Comparison of ENCODE assay signal across 17 mouse cellular contexts in genomic region chr2:149724279-149724678, GRCm38 (mm10).
DNase-seq lines count a peak whose midpoint lies in the region; ATAC-seq and TF ChIP-seq lines count a peak whose summit lies in the region.
"Had no signal": no experiment of that assay in that cellular context is flagged by ENCODE, and none has a peak within 500 bp of the region (broad histone marks: within the 10 kb centered on the region; RNA-seq: fewer than 3 reads in every experiment).

No protein-coding gene starts in this region.

- peak; percentile 48; the same call in 1 of the 2 replicates for ATAC-seq in hindbrain, embryonic 11.5 days (ENCODE audit: low FRiP score)
- no peak for ATAC-seq in hindbrain, postnatal 0 days
- ATAC-seq in midbrain, embryonic 11.5 days (ENCODE audit: low FRiP score): peak; percentile 73
- no peak for ATAC-seq in midbrain, embryonic 14.5 days (ENCODE audit: low FRiP score, low TSS enrichment)
- no peak for ATAC-seq in intestine, postnatal 0 days
- ATAC-seq: intestine, embryonic 15.5 days had no signal

- no peaks in the 10 kb centered on the region for H3K36me3 ChIP-seq in hindbrain, embryonic 11.5 days (ENCODE audit: control insufficient read depth, insufficient read depth, low read length)
- H3K36me3 ChIP-seq in hindbrain, postnatal 0 days (ENCODE audit: insufficient read depth, low read length): no peaks in the 10 kb centered on the region
- no peaks in the 10 kb centered on the region for H3K36me3 ChIP-seq in midbrain, embryonic 11.5 days (ENCODE audit: control insufficient read depth, insufficient read depth, low read length)
- H3K36me3 ChIP-seq in midbrain, embryonic 14.5 days (ENCODE audit: control insufficient read depth, insufficient read depth, low read length): no peaks in the 10 kb centered on the region
- H3K36me3 ChIP-seq in intestine, postnatal 0 days (ENCODE audit: control insufficient read depth, insufficient read depth): no peaks in the 10 kb centered on the region
- H3K36me3 ChIP-seq: intestine, embryonic 15.5 days; limb, embryonic 12.5 days; neural tube, embryonic 13.5 days; stomach, embryonic 15.5 days had no signal

- H3K9me3 ChIP-seq in hindbrain, embryonic 11.5 days (ENCODE audit: control insufficient read depth, low read length): no peaks in the 10 kb centered on the region
- no peaks in the 10 kb centered on the region for H3K9me3 ChIP-seq in hindbrain, postnatal 0 days (ENCODE audit: low read length)
- H3K9me3 ChIP-seq in midbrain, embryonic 11.5 days (ENCODE audit: control insufficient read depth, low read length): no peaks in the 10 kb centered on the region
- no peaks in the 10 kb centered on the region for H3K9me3 ChIP-seq in midbrain, embryonic 14.5 days (ENCODE audit: control insufficient read depth, low read length)
- no peaks in the 10 kb centered on the region for H3K9me3 ChIP-seq in intestine, postnatal 0 days (ENCODE audit: control insufficient read depth)
- H3K9me3 ChIP-seq: intestine, embryonic 15.5 days; limb, embryonic 12.5 days; neural tube, embryonic 13.5 days; stomach, embryonic 15.5 days had no signal

- no peak overlapping the region for H3K4me3 ChIP-seq in hindbrain, embryonic 11.5 days (ENCODE audit: low read depth, low read length)
- H3K4me3 ChIP-seq in hindbrain, postnatal 0 days (ENCODE audit: low read length): no peak overlapping the region
- H3K4me3 ChIP-seq in midbrain, embryonic 11.5 days (ENCODE audit: low read depth, low read length): no peak overlapping the region
- H3K4me3 ChIP-seq in midbrain, embryonic 14.5 days (replicated peaks; ENCODE audit: low read depth, low read length): no peak overlapping the region
- no peak overlapping the region for H3K4me3 ChIP-seq in intestine, postnatal 0 days (ENCODE audit: low read depth, low read length)
- H3K4me3 ChIP-seq: erythroblast, embryonic 14.5 days; intestine, embryonic 15.5 days; limb, embryonic 12.5 days; neural tube, embryonic 13.5 days; stomach, embryonic 15.5 days had no signal

- no peak overlapping the region for H3K9ac ChIP-seq in hindbrain, embryonic 11.5 days (ENCODE audit: low read depth, low read length)
- H3K9ac ChIP-seq in hindbrain, postnatal 0 days (replicated peaks; ENCODE audit: low read length): no peak overlapping the region
- no peak overlapping the region for H3K9ac ChIP-seq in midbrain, embryonic 11.5 days (ENCODE audit: low read length)
- no peak overlapping the region for H3K9ac ChIP-seq in midbrain, embryonic 14.5 days (replicated peaks; ENCODE audit: low read length)
- no peak overlapping the region for H3K9ac ChIP-seq in intestine, postnatal 0 days (ENCODE audit: low read depth, low read length)
- H3K9ac ChIP-seq: intestine, embryonic 15.5 days; limb, embryonic 12.5 days; liver, embryonic 14.5 days; neural tube, embryonic 13.5 days; stomach, embryonic 15.5 days had no signal

- DNase-seq in hindbrain, embryonic 11.5 days (ENCODE audit: low spot score): peak; percentile 5
- no peak for DNase-seq in hindbrain, postnatal 0 days (ENCODE audit: low spot score)
- DNase-seq in midbrain, embryonic 11.5 days (ENCODE audit: low spot score, missing footprints): no peak
- no peak for DNase-seq in midbrain, embryonic 14.5 days
- DNase-seq in R1 (ENCODE audit: low read depth, low spot score): peak; percentile 27
- peak; percentile 0 for DNase-seq in forelimb bud, embryonic 11.5 days (ENCODE audit: low read depth, low spot score)
- DNase-seq: adrenal gland, adult 2 months; cerebellum, adult 11 months; gastrocnemius, postnatal 10 days; layer of hippocampus, postnatal 36 days had no signal

- H3K4me2 ChIP-seq in hindbrain, embryonic 11.5 days (replicated peaks; ENCODE audit: low read depth, low read length): no peak overlapping the region
- H3K4me2 ChIP-seq in hindbrain, postnatal 0 days (ENCODE audit: low read depth, low read length): no peak overlapping the region
- H3K4me2 ChIP-seq in midbrain, embryonic 11.5 days: no peak overlapping the region
- no peak overlapping the region for H3K4me2 ChIP-seq in midbrain, embryonic 14.5 days (ENCODE audit: low read length)
- H3K4me2 ChIP-seq in intestine, postnatal 0 days (replicated peaks; ENCODE audit: low read depth): no peak overlapping the region
- H3K4me2 ChIP-seq: intestine, embryonic 15.5 days; limb, embryonic 12.5 days; neural tube, embryonic 13.5 days; stomach, embryonic 15.5 days had no signal

- 27% methylated on average over 7 of the region's 7 CpGs for WGBS in hindbrain, embryonic 11.5 days
- 25% methylated on average over 7 of the region's 7 CpGs for WGBS in hindbrain, postnatal 0 days
- 19% methylated on average over 7 of the region's 7 CpGs for WGBS in midbrain, embryonic 11.5 days
- WGBS in midbrain, embryonic 14.5 days: 17% methylated on average over 7 of the region's 7 CpGs
- WGBS in intestine, postnatal 0 days: 31% methylated on average over 7 of the region's 7 CpGs

- TF ChIP-seq CTCF in hindbrain, postnatal 0 days (IDR thresholded peaks at IDR 0.05; ENCODE audit: low read depth): no peak
- TF ChIP-seq CTCF in intestine, postnatal 0 days (IDR thresholded peaks at IDR 0.05; ENCODE audit: low read depth): no peak

- H3K4me1 ChIP-seq in hindbrain, embryonic 11.5 days (replicated peaks; ENCODE audit: control insufficient read depth, insufficient read depth, low read length): no peaks in the 10 kb centered on the region
- H3K4me1 ChIP-seq in hindbrain, postnatal 0 days (ENCODE audit: insufficient read depth, low read length): no peaks in the 10 kb centered on the region
- no peaks in the 10 kb centered on the region for H3K4me1 ChIP-seq in midbrain, embryonic 11.5 days (ENCODE audit: control insufficient read depth, insufficient read depth, low read length)
- H3K4me1 ChIP-seq in midbrain, embryonic 14.5 days (ENCODE audit: control insufficient read depth, insufficient read depth, low read length): no peaks in the 10 kb centered on the region
- no peaks in the 10 kb centered on the region for H3K4me1 ChIP-seq in intestine, postnatal 0 days (replicated peaks; ENCODE audit: control insufficient read depth, insufficient read depth, low read length)
- H3K4me1 ChIP-seq: intestine, embryonic 15.5 days; limb, embryonic 12.5 days; neural tube, embryonic 13.5 days; stomach, embryonic 15.5 days had no signal

- no peak overlapping the region for H3K27ac ChIP-seq in hindbrain, embryonic 11.5 days (ENCODE audit: low read depth, low read length)
- H3K27ac ChIP-seq in hindbrain, postnatal 0 days: no peak overlapping the region
- H3K27ac ChIP-seq in midbrain, embryonic 11.5 days (ENCODE audit: low read depth, low read length): no peak overlapping the region
- no peak overlapping the region for H3K27ac ChIP-seq in midbrain, embryonic 14.5 days (replicated peaks; ENCODE audit: low read depth, low read length)
- H3K27ac ChIP-seq in intestine, postnatal 0 days (ENCODE audit: low read depth, low read length): no peak overlapping the region
- H3K27ac ChIP-seq: intestine, embryonic 15.5 days; limb, embryonic 12.5 days; liver, embryonic 14.5 days; neural tube, embryonic 13.5 days; stomach, embryonic 15.5 days had no signal

- H3K27me3 ChIP-seq in hindbrain, embryonic 11.5 days (ENCODE audit: control insufficient read depth, insufficient read depth, low read length): no peaks in the 10 kb centered on the region
- H3K27me3 ChIP-seq in hindbrain, postnatal 0 days (ENCODE audit: insufficient read depth, low read length): no peaks in the 10 kb centered on the region
- H3K27me3 ChIP-seq in midbrain, embryonic 11.5 days (ENCODE audit: control insufficient read depth, insufficient read depth, low read length): no peaks in the 10 kb centered on the region
- H3K27me3 ChIP-seq in midbrain, embryonic 14.5 days (ENCODE audit: control insufficient read depth, insufficient read depth, low read length): no peaks in the 10 kb centered on the region
- H3K27me3 ChIP-seq in intestine, postnatal 0 days (replicated peaks; ENCODE audit: control insufficient read depth, insufficient read depth, low read length): no peaks in the 10 kb centered on the region
- H3K27me3 ChIP-seq: intestine, embryonic 15.5 days; limb, embryonic 12.5 days; neural tube, embryonic 13.5 days; stomach, embryonic 15.5 days had no signal

Comparison
In these comparisons a context has a peak if more than half of its experiments do, and no peak if none do; other contexts are left out.
1. ATAC-seq: peak in hindbrain, embryonic 11.5 days (single experiment) and midbrain, embryonic 11.5 days (single experiment); none in hindbrain, postnatal 0 days (single experiment), midbrain, embryonic 14.5 days (single experiment) and intestine, postnatal 0 days (single experiment).
2. DNase-seq: peak in hindbrain, embryonic 11.5 days (single experiment), R1 (single experiment) and forelimb bud, embryonic 11.5 days (single experiment); none in hindbrain, postnatal 0 days (single experiment), midbrain, embryonic 11.5 days (single experiment) and midbrain, embryonic 14.5 days (single experiment).